Mouse (Mus musculus) liver (tissue): ENCODE measurements around the gene Sema5a.
A peak's percentile ranks its signal among the peaks of the same experiment; 100 is the strongest.

Source experiments
- DNase-seq: peaks from one replicate; pipeline ENCODE4 v3.0.0-alpha.2; 2020; ENCODE audit warnings: mixed read lengths

The Sema5a gene

DNA sequence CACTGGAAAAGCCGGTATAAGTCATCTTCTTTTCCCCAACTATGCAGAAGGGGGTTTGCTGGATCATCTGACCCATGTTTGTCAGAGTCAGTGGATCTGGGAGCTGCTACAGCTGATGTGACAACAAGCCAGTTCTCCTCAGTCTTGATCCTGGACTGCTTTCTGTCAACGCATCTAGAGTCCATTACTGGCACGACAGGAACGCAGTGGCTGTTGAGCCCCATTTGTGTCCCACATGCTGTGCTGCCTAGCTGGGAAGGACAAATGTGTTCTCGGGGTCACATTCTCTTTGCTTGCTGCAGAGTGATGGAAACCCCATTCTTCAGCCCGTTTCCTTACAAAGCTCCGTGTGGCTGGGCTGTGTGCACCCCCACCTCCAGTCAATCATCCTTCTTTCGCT, 12.7 kb downstream of the Sema5a start:
- no peak for DNase-seq

DNA sequence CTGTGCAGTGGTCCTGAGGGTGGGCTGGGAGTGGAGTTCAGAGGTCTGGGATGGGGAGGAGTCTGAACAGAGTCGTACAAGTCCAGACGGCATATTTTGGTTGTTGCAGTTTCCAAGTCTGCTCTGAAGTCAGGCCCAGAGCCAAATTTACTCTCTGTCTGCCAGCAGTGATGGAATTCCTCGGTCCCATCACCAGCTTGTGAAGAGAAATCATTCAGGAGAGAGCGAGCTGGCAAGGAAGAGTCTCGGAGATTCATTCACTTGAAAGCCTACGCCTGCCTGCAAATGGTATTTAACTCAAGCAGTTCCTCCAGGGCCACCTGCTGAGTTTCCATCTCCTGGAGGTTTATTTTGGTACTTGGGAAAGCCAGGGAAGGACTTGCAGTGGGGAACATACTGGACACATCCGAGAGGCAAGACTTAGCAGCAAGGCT, 13.3 kb downstream of the Sema5a start:
- DNase-seq = no peak

DNA sequence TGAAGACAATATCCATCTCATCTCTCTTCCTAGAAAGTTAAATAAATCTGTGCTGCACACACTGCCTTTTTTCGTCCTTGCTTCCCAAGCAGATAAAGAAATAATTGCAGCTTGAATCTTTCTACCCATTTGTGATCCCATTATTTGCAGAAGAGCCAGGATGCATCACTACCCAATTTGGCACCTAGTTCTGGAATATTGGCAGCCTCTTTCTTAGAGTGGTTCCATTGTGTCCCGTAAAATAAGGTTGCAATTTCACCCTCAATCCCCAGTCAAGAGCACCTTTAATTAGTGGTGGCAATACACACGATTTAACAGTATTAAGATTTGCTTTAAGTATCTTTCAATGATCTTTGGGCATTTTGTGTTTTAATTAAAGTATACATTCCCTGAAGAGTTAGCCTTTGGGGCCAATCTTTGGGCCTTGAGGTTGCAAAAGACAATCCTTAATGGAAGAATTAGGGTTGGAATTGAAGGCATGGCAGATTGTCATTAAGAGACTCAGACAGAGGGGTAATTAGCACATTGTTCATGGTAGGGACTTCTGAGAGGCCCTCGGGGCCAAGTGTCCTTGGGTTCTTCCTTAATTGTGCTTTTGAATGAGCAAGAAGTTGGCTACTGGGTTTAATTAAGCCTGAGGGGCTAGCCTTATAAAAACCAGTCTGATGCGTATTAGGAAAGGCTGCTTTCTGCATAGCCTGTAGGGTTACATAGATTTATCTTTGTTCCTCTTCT, 14.9 kb downstream of the Sema5a start:
- DNase-seq = no peak

DNA sequence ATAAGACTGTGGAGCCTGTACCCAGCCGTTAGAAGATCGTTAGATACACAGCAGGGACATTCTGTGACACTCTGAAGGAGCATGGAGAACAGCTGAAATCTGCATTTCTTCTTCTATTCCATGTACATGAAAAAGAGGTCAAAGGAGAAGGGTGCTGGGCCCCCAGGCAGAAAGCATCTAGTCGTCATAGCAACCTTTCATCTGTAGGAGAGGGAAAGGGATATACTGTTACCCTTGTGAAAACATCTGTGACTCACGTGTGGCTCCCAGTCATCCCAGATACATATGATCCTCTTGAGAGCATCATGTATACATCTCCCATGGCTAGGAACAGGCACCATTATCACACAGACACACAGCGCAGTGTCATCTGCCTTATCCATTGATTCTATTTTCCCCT, 16.3 kb downstream of the Sema5a start:
- no peak for DNase-seq

DNA sequence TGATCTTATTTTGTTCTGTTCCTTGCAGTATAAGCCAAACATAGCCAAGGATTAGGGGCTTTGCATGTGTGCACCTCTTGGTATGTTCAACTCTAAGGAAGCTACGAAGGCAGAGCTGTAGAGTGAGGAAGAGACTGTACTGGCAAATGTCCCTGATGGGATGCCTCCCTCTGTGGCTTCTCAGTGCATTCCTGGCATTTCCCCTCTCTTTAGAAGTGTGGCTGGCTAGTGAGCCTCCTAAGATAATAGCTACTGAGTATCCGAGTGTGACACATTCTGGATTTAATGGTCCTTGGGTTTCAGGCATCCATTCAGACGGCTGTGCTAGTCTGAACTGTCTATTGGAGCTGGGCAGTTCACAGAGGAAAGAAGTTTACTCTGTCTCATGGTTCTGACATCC, 19.0 kb downstream of the Sema5a start:
- no peak for DNase-seq

DNA sequence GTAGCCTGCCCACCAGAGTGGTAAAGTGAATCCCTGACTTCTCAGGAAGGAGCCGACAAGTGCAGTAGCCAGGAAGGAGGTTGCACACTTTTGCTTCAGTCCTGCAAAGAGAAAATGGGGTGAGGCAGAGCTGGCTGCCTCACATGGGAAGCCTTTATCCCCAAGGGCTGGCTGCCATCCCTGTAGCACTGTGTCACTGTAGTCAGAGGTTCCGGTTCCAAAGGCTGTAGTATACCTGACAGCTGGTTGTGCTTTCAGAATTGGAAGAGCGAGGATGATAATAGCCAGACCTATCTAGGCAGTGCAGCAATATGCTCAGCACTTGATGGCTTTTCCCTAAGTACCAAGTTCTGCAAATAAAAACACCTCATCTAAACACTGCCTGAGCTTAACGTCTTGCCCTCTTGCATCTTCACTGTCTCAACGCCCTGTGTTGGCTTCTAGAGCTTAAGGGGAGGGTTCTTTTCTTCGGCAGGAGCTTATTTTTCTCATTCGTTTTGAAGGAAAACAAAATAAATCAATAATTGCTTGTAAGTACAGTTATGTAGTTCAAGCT, 20.3 kb downstream of the Sema5a start:
- no peak for DNase-seq

DNA sequence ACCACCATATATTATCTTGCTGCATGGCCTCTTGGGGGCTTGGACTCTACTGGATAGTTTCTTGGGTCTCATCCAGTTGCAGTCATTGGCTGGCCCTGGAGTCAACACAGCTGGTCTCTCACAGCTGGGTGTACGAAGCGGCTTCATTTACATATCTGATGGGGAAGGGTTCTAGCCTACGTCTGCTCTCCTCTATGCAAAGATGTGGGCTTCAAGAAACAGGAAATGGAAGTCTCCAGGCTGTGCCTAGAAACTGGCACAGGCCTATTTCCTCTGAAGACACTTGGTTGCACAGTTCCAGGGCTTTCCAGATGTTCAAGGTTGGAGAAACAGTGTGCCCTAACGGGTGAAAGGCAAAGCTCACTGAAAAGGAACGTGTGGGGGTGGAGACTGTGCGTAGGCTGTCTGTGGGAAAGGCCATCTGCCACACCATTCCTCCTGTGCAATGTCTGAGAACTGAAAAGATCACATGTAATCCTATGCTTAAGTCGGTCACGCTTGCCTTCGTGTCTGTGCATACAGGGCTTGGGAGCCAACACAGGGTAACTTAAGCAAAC, 20.8 kb downstream of the Sema5a start:
- DNase-seq = no peak

- DNase-seq = no peak
Observed at GRCm38 (mm10) chr15:32266122-32266820, 21.7 kb downstream of the Sema5a start.

DNA sequence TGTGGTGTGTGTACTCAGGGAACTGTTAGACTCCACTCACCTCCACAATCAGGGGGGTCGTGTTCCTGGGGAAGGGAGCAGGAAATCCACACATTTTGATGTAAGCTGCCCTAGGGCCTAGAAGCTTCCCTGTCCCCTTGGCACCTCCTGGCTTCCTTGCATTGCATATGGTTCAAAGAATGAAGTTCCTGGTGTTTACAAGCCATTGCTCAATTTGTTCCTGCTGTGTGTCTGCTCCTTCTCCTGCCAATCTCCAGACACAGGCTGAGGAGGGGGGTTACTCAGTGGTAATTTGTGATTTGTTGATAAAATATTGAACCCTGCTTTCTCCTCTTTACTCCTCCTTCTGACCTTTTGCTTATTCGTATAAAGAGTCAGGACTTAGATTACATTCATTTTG, 25.5 kb downstream of the Sema5a start:
- no peak for DNase-seq

DNA sequence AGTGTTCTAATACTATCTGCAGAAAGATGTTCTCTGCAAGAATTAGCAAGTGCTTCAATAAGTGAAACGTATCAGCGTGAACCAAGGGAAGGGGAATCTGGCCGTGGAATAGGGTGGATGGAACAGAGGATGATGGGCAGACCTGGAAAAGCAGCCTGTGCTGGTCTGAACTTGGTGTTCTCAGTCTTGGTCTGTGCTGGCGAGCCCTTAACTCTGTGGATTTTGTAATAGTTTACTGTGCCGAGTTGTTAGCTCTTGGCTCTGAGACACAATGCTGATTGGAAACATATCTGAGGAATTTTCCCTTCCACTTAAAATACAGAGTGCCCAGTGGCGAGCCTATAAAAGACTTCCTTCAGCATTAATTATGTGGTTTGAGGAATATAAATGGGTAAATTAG, 29.3 kb downstream of the Sema5a start:
- DNase-seq = no peak

DNA sequence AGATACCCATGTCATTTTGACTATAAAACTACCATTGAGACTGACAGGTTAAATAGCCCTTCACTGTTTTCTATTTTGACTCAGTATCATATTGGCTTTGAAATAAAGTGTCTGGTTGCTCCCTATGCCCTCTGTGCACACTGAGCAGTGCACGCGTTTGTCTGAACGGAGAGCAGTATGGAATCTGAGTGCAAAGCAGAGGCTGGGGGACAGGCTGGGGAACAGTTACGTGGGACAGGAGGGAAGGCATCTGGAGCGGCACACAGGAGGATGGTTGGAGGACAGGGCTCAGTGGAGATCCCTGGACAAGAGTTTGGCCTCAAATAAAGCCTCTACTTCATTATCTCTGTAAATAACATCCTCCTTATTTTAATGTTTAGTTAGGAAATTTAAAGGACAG, 30.4 kb downstream of the Sema5a start:
- DNase-seq = no peak

- no peak for DNase-seq
Observed at GRCm38 (mm10) chr15:32278600-32278999, 34.0 kb downstream of the Sema5a start.

GRCm38 (mm10) chr15:32281374-32281773, 36.8 kb downstream of the Sema5a start:
- no peak for DNase-seq

DNA sequence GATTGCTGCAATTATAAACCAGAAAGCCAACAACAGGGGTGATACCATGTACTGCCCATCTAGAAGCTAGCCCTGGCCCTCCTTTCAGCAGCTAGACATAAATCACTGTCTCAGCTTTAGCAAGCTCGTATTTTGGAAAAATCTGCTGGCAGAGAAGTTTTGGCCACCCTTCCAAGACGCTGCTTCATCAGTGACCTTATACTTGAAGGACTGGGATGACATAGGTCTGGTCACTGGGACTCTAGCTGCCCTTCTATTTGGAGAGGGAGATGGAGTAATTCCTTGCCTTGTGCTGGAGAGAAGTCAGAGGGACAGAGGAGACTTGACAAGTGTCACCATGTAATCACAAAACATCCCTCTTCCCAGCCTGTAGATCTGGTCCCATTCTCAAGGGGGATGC, 40.1 kb downstream of the Sema5a start:
- DNase-seq = no peak

GRCm38 (mm10) chr15:32286296-32286695, 41.7 kb downstream of the Sema5a start:
- DNase-seq = no peak

DNA sequence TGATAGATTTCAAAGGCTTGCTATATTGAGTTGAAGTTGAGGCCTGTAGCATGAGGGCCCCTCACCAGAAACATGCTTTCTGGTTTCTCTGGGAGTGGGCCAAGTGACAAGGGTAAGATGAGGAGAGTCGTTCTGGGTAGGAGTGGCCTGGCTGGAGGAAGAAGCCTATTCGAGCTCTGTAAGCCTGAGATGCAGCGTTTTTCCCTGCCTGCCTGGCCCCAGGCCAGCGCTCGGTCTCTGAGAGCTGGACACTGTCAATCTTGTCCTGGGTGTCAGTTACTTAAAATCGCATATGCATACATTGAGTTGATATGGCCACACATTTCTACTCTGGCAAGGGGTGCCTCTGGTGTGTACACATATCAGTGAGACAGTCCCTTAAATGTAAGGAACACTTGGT, 43.9 kb downstream of the Sema5a start:
- DNase-seq = peak; percentile 11

- DNase-seq = no peak
Observed at GRCm38 (mm10) chr15:32291000-32291399, 46.4 kb downstream of the Sema5a start.

GRCm38 (mm10) chr15:32296523-32296922, 51.9 kb downstream of the Sema5a start:
- no peak for DNase-seq

DNA sequence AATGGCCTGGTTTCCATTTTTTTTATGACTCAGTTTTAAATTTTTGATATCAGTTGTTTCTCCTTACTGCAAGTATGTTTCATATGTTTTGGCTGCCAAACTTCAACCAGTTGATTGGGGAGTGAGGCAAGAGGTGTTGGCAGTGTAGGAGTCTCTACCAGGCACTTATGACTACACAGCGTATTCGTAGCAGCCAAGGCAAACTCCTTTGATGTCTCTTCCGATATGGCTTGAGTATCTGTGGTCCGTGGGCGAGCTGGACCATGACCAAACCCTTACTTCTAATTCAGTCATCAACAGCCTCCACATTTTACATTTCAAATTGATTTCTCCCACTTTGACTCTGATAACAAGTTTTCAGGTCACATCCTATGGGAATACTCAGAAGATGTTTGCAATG, 52.7 kb downstream of the Sema5a start:
- no peak for DNase-seq

DNA sequence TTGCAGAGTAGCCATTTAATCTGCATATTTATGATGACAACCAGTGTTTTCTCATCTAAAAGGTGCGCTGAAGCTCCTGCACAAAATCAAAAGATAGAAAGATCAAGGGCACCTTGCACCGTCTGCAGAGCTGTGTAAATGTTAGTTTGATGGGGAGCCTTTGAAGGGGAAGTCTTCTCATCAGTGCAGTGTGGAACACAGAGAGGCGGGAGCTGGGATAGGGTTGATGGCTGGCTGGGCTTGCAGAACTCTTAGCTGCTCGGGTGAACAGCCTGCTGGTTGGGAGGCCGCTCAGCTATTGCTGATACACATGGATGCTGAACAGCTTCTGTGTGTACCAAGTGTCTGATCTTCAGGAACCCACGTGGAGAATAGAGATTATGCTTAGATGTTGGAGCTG, 53.9 kb downstream of the Sema5a start:
- DNase-seq = no peak

DNA sequence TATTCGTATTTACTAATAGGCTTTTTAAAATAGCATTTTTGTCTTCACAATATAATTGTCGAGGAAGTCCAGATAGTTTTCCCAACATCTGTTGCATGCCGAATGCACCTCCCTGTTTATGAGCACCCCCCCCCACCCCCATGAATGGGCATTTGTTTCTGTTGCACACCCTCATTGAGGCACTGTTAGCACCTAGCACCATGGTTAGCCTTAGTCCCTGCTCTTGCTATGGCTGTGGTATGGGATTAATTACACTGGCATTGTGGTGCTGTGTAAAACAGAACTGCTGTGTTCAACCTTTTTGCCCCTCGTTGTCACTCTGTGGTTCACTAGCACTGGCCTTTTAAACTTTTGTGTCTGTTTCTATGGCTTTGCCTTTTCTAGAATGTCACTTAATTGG, 56.4 kb downstream of the Sema5a start:
- DNase-seq = no peak

- DNase-seq = no peak
Observed at GRCm38 (mm10) chr15:32306557-32307243, 62.1 kb downstream of the Sema5a start.

DNA sequence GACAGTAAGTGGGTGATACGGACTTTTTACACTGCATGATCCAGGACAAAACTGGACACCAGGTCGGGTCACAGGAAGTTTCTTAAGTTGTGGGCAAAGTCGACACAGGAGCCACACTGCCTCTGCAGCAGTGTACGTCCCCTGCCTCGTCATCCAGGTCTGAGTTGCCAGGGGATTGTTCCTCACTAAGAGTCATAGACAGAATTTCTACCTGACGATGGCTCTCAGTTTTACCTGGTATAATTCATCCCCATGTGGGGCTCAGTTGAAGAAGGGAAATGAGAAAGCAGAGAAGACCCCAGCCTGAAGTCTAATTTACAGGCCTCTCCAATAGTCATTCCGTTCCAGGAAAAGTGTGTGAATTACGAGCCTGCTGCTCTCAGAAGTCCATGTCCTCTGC, 66.2 kb downstream of the Sema5a start:
- no peak for DNase-seq
